Mouse (Mus musculus) C2C12 (cell line): Measurements from ENCODE around the gene Ccdc157.

Source experiments
- CEBPB ChIP-seq: IDR thresholded peaks from one replicate; pipeline ENCODE4 v1.6.1; 2011; ENCODE audit warnings: low read depth, mild to moderate bottlenecking, control low read depth, moderate library complexity
- CTCF ChIP-seq: IDR thresholded peaks from one replicate; pipeline ENCODE4 v1.5.1; 2011; ENCODE audit not compliant: control insufficient read depth, insufficient read depth, insufficient read length
- MAX ChIP-seq: IDR thresholded peaks from one replicate; pipeline ENCODE4 v1.6.1; 2011; ENCODE audit warnings: mild to moderate bottlenecking, control low read depth
- MYOD1 ChIP-seq: IDR thresholded peaks from one replicate; pipeline ENCODE4 v1.6.1; 2011; ENCODE audit warnings: low read depth; ENCODE audit not compliant: control insufficient read depth, insufficient read length
- MYOG ChIP-seq: IDR thresholded peaks from one replicate; pipeline ENCODE4 v1.6.1; 2011; ENCODE audit not compliant: control insufficient read depth, insufficient read length; ENCODE audit errors: extremely low read depth
- USF1 ChIP-seq: IDR thresholded peaks from one replicate; pipeline ENCODE4 v1.6.1; 2011; ENCODE audit warnings: low read depth, mild to moderate bottlenecking, control low read depth, moderate library complexity

GRCm38 (mm10) chr11:4189182-4189581 is 29.1 kb upstream of the Ccdc157 start:
- TF ChIP-seq CTCF, result no peak
- no peak for TF ChIP-seq MYOD1
- no peak for TF ChIP-seq USF1
- TF ChIP-seq CEBPB, result no peak
- no peak for TF ChIP-seq MYOG
- TF ChIP-seq MAX, result no peak
